22 mouse cellular contexts compared by ENCODE assay signal in genomic region chr5:148682553-148682952, GRCm38 (mm10).
A peak's percentile ranks its signal among the peaks of the same experiment; 100 is the strongest.
DNase-seq lines count a peak whose midpoint lies in the region; ATAC-seq and TF ChIP-seq lines count a peak whose summit lies in the region.
"Had no signal": no experiment of that assay in that cellular context is flagged by ENCODE, and none has a peak within 500 bp of the region (broad histone marks: within the 10 kb centered on the region; RNA-seq: fewer than 3 reads in every experiment).

No protein-coding gene starts in this region.

- TF ChIP-seq CTCF in liver, embryonic 14.5 days (IDR thresholded peaks at IDR 0.05; ENCODE audit: low read depth): peak; percentile 54

- no peak overlapping the region for H3K9ac ChIP-seq in liver, embryonic 14.5 days (replicated peaks)
- no peak overlapping the region for H3K9ac ChIP-seq in liver, embryonic 12.5 days
- no peak overlapping the region for H3K9ac ChIP-seq in ES-E14 (ENCODE audit: insufficient read depth, low read depth, low read length, poor library complexity, severe bottlenecking)
- H3K9ac ChIP-seq: heart, embryonic 15.5 days; lung, embryonic 15.5 days; midbrain, embryonic 12.5 days; neural tube, embryonic 12.5 days had no signal

- DNase-seq in CD4-positive, CD25-positive, alpha-beta regulatory T cell, adult 2 months (ENCODE audit: low read depth, low spot score): peak; percentile 28
- no peak for DNase-seq in liver, embryonic 14.5 days (ENCODE audit: low read depth in 3 of 3, low spot score in 3 of 3)
- peak; percentile 21 for DNase-seq in ES-E14 (ENCODE audit: low read depth, low spot score)
- no peak for DNase-seq in embryo, embryonic 10 days (ENCODE audit: low spot score)
- no peak for DNase-seq in ovary, postnatal 36 days (ENCODE audit: low spot score)
- DNase-seq: adrenal gland, postnatal 14 days; cerebellum, adult 18-20 months; cerebellum, postnatal 25 days; heart, adult 18-20 months; heart, postnatal 4 days; right cerebral cortex, adult 18-20 months; thymus, postnatal 25 days had no signal

- in situ Hi-C loops in ES-E14 (cut with MboI; ENCODE audit: low sequenced_read_pairs in 2 of 2, unreplicated experiment in 2 of 2): no loop called here

- WGBS in liver, embryonic 14.5 days (ENCODE audit: insufficient replicate concordance): 77% methylated on average over 6 of the region's 6 CpGs
- WGBS in liver, embryonic 12.5 days (ENCODE audit: insufficient replicate concordance): 87% methylated on average over 6 of the region's 6 CpGs

- no peak for TF ChIP-seq EP300 in liver, embryonic 14.5 days (IDR thresholded peaks at IDR 0.05; ENCODE audit: low read depth)

- ATAC-seq in CD4-positive, CD25-positive, alpha-beta regulatory T cell, adult 4 months: no peak
- no peak for ATAC-seq in liver, embryonic 14.5 days (ENCODE audit: insufficient read depth)
- ATAC-seq in liver, embryonic 12.5 days: no peak
- ATAC-seq in megakaryocyte progenitor cell, adult 5-6 weeks (replicated peaks; ENCODE audit: poor library complexity): peak; percentile 33; the same call in 1 of the 2 replicates
- ATAC-seq: Patski had no signal

- H3K9me3 ChIP-seq in liver, embryonic 14.5 days (ENCODE audit: control insufficient read depth, low read length): no peaks in the 10 kb centered on the region; the same call in 1 of the 2 replicates
- no peaks in the 10 kb centered on the region for H3K9me3 ChIP-seq in liver, embryonic 12.5 days (replicated peaks)
- no peaks in the 10 kb centered on the region for H3K9me3 ChIP-seq in ES-E14 (ENCODE audit: control insufficient read depth, insufficient read depth, low read depth, low read length)
- H3K9me3 ChIP-seq: heart, embryonic 15.5 days; lung, embryonic 15.5 days; midbrain, embryonic 12.5 days; neural tube, embryonic 12.5 days had no signal

- no peaks in the 10 kb centered on the region for H3K36me3 ChIP-seq in liver, embryonic 14.5 days (replicated peaks; ENCODE audit: control insufficient read depth, insufficient read depth, low read depth)
- H3K36me3 ChIP-seq in liver, embryonic 12.5 days: no peaks in the 10 kb centered on the region
- no peaks in the 10 kb centered on the region for H3K36me3 ChIP-seq in ES-E14 (ENCODE audit: control insufficient read depth, insufficient read depth, low read length, poor library complexity, severe bottlenecking)
- H3K36me3 ChIP-seq: forebrain, embryonic 10.5 days; heart, embryonic 15.5 days; lung, embryonic 15.5 days; midbrain, embryonic 12.5 days; neural tube, embryonic 12.5 days had no signal

- no peak overlapping the region for H3K4me3 ChIP-seq in liver, embryonic 14.5 days (ENCODE audit: insufficient read depth in 1 of 2, low read depth in 2 of 2, low read length in 2 of 2)
- H3K4me3 ChIP-seq in liver, embryonic 12.5 days: no peak overlapping the region
- H3K4me3 ChIP-seq in ES-E14 (ENCODE audit: insufficient read depth in 1 of 2, low read depth in 1 of 2, low read length in 2 of 2, poor library complexity in 1 of 2, severe bottlenecking in 1 of 2): no peak overlapping the region
- H3K4me3 ChIP-seq: forebrain, embryonic 10.5 days; heart, embryonic 15.5 days; lung, embryonic 15.5 days; midbrain, embryonic 12.5 days; neural tube, embryonic 12.5 days had no signal

- no peaks in the 10 kb centered on the region for H3K27me3 ChIP-seq in liver, embryonic 14.5 days (ENCODE audit: control insufficient read depth, insufficient read depth, low read length)
- H3K27me3 ChIP-seq in liver, embryonic 12.5 days (replicated peaks): no peaks in the 10 kb centered on the region
- H3K27me3 ChIP-seq: heart, embryonic 15.5 days; lung, embryonic 15.5 days; midbrain, embryonic 12.5 days; neural tube, embryonic 12.5 days; Patski had no signal

- no peak overlapping the region for H3K4me2 ChIP-seq in liver, embryonic 14.5 days (ENCODE audit: low read depth)
- H3K4me2 ChIP-seq in liver, embryonic 12.5 days: no peak overlapping the region
- H3K4me2 ChIP-seq: heart, embryonic 15.5 days; lung, embryonic 15.5 days; midbrain, embryonic 12.5 days; neural tube, embryonic 12.5 days had no signal

- peaks cover 1 to 10% of the 10 kb centered on the region in 2 experiments; a peak in 2 of 4 replicates for H3K4me1 ChIP-seq in liver, embryonic 14.5 days (replicated peaks; ENCODE audit: control insufficient read depth in 2 of 2, insufficient read depth in 2 of 2, low read length in 1 of 2)
- peaks cover 33% of the 10 kb centered on the region for H3K4me1 ChIP-seq in liver, embryonic 12.5 days
- peaks cover 2% of the 10 kb centered on the region in 2 experiments; a peak in 2 of 4 replicates for H3K4me1 ChIP-seq in ES-E14 (ENCODE audit: control insufficient read depth in 2 of 2, insufficient read depth in 2 of 2, low read length in 2 of 2, poor library complexity in 1 of 2)
- H3K4me1 ChIP-seq: forebrain, embryonic 10.5 days; heart, embryonic 15.5 days; midbrain, embryonic 12.5 days; neural tube, embryonic 12.5 days had no signal

- H3K27ac ChIP-seq in liver, embryonic 14.5 days: no peak overlapping the region
- H3K27ac ChIP-seq in liver, embryonic 12.5 days: no peak overlapping the region
- H3K27ac ChIP-seq in ES-E14 (ENCODE audit: insufficient read depth, low read depth, low read length, poor library complexity, severe bottlenecking): no peak overlapping the region
- H3K27ac ChIP-seq: forebrain, embryonic 10.5 days; heart, embryonic 15.5 days; lung, embryonic 15.5 days; macrophage; midbrain, embryonic 12.5 days; neural tube, embryonic 12.5 days had no signal

TF ChIP-seq in ES-E14, 5 proteins besides CTCF, POLR2A, EP300 and RAD21:
- TF ChIP-seq ZC3H11A (IDR thresholded peaks at IDR 0.05; ENCODE audit: borderline replicate concordance, low read depth, low read length) (0 out of 2 replicates have a peak, but pooled peaks have one; percentile 12), MAFK (IDR thresholded peaks at IDR 0.05; ENCODE audit: insufficient read depth, low read depth, low read length) (no peak)

Comparison
In these comparisons a context has a peak if more than half of its experiments do, and no peak if none do; other contexts are left out.
1. DNase-seq: peak in CD4-positive, CD25-positive, alpha-beta regulatory T cell, adult 2 months (single experiment) and ES-E14 (single experiment); none in liver, embryonic 14.5 days (0 of 3), embryo, embryonic 10 days (single experiment) and ovary, postnatal 36 days (single experiment).